Mouse (Mus musculus) macrophage (primary cell): ENCODE data around the gene Lurap1l. TPM values are rescaled to one million over a fixed set of nuclear protein-coding genes. Genes with fewer than 3 reads are reported as not detected.
"Not testable (repeated sequence)": the region's sequence is repeated elsewhere in the genome, so short reads cannot be mapped to it uniquely, and the experiment has no call there.

Source experiments
- H3K27ac ChIP-seq: fragments of 350-480 bp; formaldehyde crosslinking; 2 replicates; pipeline ENCODE4 v1.9.0; 2021
- H3K36me3 ChIP-seq: fragments of 350-480 bp; formaldehyde crosslinking; 2 replicates; pipeline ENCODE4 v1.9.0; 2021; ENCODE audit errors: inconsistent target
- H3K4me3 ChIP-seq: fragments of 350-480 bp; formaldehyde crosslinking; 2 replicates; pipeline ENCODE4 v1.9.0; 2021; ENCODE audit errors: inconsistent target
- H3K79me2 ChIP-seq: fragments of 350-480 bp; formaldehyde crosslinking; 2 replicates; pipeline ENCODE4 v1.9.0; 2021; ENCODE audit errors: inconsistent target
- WGBS: methylation state at CpG from one replicate; pipeline ENCODE4 v1.1.7; 2026; ENCODE audit warnings: inconsistent platforms; ENCODE audit not compliant: missing documents; 5-methylcytosine and 5-hydroxymethylcytosine counted together
- polyA plus RNA-seq: library from polyadenylated mRNA; stranded (reverse); fragments of 250-400 nt; gene quantifications from 3 replicates; pipeline ENCODE4 v1.2.4, GENCODE M21; 2018; ENCODE audit warnings: inconsistent platforms

Gene Lurap1l
- polyA plus RNA-seq, 1 experiment from 2014 or later = not detected

DNA sequence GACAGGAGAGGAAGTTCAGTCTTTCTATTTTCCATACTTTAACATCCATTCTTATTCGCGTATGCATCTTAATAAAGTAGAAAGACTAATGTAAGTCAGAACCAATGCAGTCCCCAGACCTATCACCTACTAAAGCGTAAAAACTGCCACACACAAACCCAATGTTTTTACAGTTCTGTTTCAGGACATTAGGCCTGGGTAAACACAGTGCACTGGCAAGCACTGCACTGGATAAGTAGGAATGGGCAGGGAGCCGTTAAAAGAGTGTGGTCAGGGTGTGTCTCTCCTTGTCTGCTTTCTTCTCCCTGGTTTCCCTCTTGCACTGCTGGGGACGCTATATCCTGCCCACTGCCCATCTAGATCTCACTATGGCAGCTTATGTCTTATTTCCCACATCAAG, 2.5 kb upstream of the Lurap1l start:
- Histone ChIP-seq H3K79me2 (no peaks in the 10 kb centered on the region), H3K27ac (no peak overlapping the region), H3K4me3 (no peak overlapping the region), H3K36me3 (no peaks in the 10 kb centered on the region)
- 90% methylated on average over 5 of the region's 5 CpGs for WGBS

- WGBS = 86% methylated on average over 4 of the region's 4 CpGs
- H3K27ac ChIP-seq = no peak overlapping the region
- H3K36me3 ChIP-seq = no peaks in the 10 kb centered on the region
- H3K4me3 ChIP-seq = no peak overlapping the region
- no peaks in the 10 kb centered on the region for H3K79me2 ChIP-seq
Observed at GRCm38 (mm10) chr4:80908902-80909301, 1.5 kb upstream of the Lurap1l start.

DNA sequence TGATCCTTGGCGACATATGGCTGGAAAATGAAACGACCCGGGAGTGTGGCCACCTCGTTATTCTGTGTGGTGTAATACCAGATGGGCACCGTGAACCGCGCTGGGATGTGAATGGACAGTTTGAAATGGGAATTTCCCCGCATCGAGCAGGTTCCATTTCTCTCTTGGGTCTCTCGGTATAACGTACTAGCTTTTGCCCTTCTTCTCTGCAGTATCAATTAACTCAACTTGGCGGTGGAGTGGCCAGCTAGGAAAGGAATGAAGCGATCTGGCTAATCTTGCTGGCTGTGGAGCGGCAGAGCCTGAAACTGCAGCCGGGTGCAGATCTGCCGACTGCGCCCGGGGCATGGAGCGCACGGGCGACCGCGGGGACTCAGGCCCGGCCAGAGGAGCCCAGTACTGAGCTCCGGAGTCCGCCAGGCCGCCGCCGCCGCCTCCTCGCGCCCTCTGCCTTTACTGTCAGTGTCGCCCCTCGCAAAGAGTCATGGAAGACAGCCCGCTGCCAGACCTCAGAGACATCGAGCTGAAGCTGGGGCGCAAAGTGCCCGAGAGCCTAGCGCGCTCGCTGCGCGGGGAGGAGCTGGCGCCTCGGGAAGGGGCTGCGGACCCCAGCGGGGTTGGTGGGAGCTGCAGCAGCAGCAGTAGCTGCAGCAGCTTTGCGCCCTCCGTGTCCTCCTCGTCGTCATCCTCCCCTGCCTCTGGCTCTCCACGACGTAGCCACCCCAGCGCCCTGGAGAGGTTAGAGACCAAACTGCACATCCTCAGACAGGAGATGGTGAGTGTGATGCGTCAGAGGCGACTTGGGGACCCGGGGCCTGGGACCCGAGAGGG, 640 bp downstream of the Lurap1l start:
- WGBS = 4% methylated on average over 58 of the region's 58 CpGs
- Histone ChIP-seq H3K79me2 (no peaks in the 10 kb centered on the region), H3K4me3 (no peak overlapping the region), H3K36me3 (no peaks in the 10 kb centered on the region), H3K27ac (no peak overlapping the region)

- no peak overlapping the region for H3K4me3 ChIP-seq
- H3K27ac ChIP-seq = no peak overlapping the region
- no peaks in the 10 kb centered on the region for H3K36me3 ChIP-seq
- WGBS = 14% methylated on average over 24 of the region's 27 CpGs
- H3K79me2 ChIP-seq = no peaks in the 10 kb centered on the region
Observed at GRCm38 (mm10) chr4:80911706-80912540, 1.5 kb downstream of the Lurap1l start.

GRCm38 (mm10) chr4:80915211-80915610, 4.8 kb downstream of the Lurap1l start:
- Histone ChIP-seq H3K27ac (no peak overlapping the region), H3K79me2 (no peaks in the 10 kb centered on the region), H3K36me3 (no peaks in the 10 kb centered on the region), H3K4me3 (no peak overlapping the region)
- WGBS = 57% methylated on average over 1 of the region's 2 CpGs

DNA sequence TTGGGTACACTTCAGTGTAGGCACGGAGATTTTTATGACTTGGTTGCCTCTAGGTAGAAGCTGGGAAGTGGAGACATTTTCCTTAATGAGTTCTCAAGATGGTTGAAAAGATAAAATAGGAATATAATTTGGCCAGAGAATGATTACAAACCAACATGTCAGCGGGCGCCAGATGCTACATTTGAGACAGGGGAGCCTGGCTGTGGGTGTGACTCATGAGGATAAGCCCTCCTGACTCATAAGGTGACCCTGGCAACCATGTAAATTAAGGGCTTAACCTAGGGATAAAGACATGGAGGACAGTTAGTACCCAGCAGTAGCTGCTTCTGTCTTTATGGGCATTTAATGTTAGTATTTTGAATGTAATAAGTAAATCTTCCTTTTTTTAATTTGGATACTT, 6.2 kb downstream of the Lurap1l start:
- no peak overlapping the region for H3K27ac ChIP-seq
- H3K79me2 ChIP-seq = no peaks in the 10 kb centered on the region
- no peaks in the 10 kb centered on the region for H3K36me3 ChIP-seq
- no peak overlapping the region for H3K4me3 ChIP-seq
- WGBS = 93% methylated on average over 3 of the region's 3 CpGs

GRCm38 (mm10) chr4:80917128-80917527, 6.7 kb downstream of the Lurap1l start:
- H3K36me3 ChIP-seq, H3K27ac ChIP-seq, H3K4me3 ChIP-seq, H3K79me2 ChIP-seq: not testable (repeated sequence)
- WGBS = 100% methylated on average over 1 of the region's 1 CpGs

DNA sequence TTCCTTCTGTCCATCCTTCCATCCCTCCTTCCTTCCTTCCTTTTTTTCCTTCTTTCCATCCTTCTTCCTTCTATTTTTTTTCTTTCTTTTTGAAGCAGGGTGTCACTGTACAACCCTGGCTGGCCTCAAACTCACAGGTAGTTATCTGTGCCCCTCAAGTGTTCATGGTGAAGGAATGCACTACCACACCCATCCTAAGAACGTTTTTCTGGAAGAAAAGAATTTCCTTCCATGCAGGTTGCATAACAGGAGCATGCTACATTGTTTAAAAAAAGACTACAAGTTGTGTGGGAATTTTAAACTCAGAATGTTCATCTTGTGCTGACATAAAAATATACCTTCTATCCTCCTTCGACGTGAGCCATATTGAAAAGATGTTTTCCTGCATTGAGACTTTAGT, 7.4 kb downstream of the Lurap1l start:
- Histone ChIP-seq H3K79me2 (no peaks in the 10 kb centered on the region), H3K4me3 (no peak overlapping the region), H3K36me3 (no peaks in the 10 kb centered on the region), H3K27ac (no peak overlapping the region)
- 85% methylated on average over 3 of the region's 3 CpGs for WGBS

GRCm38 (mm10) chr4:80918526-80919129, 8.2 kb downstream of the Lurap1l start:
- no peak overlapping the region for H3K27ac ChIP-seq
- no peaks in the 10 kb centered on the region for H3K79me2 ChIP-seq
- 83% methylated on average over 3 of the region's 3 CpGs for WGBS
- no peaks in the 10 kb centered on the region for H3K36me3 ChIP-seq
- no peak overlapping the region for H3K4me3 ChIP-seq

DNA sequence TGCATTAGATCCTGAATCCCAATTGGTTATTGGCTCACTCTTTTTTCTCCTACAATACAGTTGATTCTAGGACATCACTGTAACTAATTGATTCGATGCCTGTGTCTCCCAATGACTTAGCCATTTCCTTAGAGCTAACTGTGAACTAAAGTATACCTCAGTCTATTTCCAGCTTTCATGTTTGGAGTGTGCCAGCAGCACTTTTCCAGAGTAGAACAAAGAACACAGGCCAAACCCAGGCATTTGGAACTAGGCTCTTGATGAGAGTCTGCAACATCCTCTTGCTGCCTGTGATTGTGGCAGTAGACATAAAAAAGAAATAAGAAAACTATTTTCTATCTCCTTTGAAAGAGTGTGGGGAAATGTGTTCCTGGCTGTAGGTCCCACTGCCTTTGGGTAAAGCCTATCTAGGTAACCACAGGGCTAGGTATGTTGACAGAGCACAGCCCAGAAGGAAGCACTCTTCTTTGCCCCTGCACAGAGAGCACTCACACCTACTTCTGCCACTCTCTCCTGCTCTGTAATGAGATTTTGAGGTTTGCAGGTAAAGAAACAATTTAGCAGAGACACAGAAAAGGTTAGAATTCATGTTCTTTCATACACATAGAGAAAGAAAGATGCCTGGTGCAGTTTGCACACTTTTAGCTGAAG, 8.9 kb downstream of the Lurap1l start:
- WGBS = 94% methylated on average over 1 of the region's 1 CpGs
- Histone ChIP-seq H3K27ac (no peak overlapping the region), H3K4me3 (no peak overlapping the region), H3K36me3 (no peaks in the 10 kb centered on the region), H3K79me2 (no peaks in the 10 kb centered on the region)

DNA sequence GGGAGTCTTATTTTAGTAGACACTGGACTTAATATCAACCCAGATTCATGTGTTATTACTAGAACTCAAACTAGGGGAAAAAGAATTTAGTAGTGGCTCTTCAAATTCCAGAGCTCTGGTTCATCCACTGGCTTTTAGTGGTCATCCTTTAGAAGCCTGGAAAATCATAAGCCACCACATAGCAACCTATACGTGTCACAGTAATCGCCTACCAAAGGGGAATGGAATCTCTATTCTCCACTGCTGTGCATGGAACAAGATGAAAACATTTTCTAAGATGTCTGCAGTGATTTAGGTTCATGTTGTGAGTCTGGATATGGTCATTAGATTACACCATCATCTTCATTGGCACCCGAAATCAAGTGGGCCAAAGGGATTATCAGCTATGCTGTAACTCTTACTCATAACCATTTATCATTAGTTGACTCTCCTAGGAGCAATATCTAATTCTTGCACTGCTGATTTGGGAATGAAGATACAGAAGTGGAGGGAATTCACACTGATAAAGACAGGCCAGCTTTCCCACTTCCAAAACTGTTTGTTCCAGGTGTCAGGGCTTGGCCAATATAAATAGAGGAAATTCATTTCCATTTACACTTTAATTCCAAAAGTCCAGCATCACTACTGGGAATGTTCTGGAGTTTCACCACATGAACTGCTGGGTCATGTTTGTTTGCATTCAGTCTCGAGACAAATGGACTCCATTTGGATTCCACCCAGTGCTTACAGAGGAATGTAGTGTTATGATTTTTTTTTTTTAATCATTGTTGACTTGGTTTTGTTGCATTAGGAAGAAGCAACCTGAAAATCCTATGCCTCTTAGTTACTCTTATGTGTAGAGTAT, 11.4 kb downstream of the Lurap1l start:
- H3K79me2 ChIP-seq = no peaks in the 10 kb centered on the region
- H3K27ac ChIP-seq = no peak overlapping the region
- 80% methylated on average over 4 of the region's 4 CpGs for WGBS
- H3K4me3 ChIP-seq = no peak overlapping the region
- H3K36me3 ChIP-seq = no peaks in the 10 kb centered on the region

- 86% methylated on average over 2 of the region's 2 CpGs for WGBS
- Histone ChIP-seq H3K36me3 (no peaks in the 10 kb centered on the region), H3K27ac (no peak overlapping the region), H3K4me3 (no peak overlapping the region), H3K79me2 (no peaks in the 10 kb centered on the region)
Observed at GRCm38 (mm10) chr4:80922654-80923053, 12.2 kb downstream of the Lurap1l start.

DNA sequence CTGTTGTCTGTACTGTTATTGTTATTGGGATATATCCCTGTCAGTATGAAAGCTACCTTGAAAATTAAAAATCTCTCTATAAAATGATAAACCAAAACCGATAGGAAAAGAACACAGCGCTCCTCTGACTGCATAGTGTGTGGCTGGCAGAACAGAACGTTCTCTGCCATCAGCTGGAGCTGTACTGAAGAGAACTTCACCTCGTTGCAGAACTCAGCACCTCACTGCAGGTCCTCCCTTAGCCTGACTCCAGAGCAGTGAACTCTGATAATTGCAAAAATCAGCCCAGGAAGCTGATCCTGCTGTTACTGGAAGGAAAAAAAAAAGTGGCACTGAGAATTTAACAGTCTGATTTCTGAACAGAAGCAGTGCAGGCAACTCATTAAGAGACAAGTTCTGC, 14.4 kb downstream of the Lurap1l start:
- Histone ChIP-seq H3K27ac (no peak overlapping the region), H3K4me3 (no peak overlapping the region), H3K79me2 (no peaks in the 10 kb centered on the region), H3K36me3 (no peaks in the 10 kb centered on the region)
- 65% methylated on average over 4 of the region's 4 CpGs for WGBS
